Mouse (Mus musculus) lung, embryonic 15.5 days (tissue): ENCODE data around the gene Myh2. TPM values are rescaled to one million over a fixed set of nuclear protein-coding genes. Genes with fewer than 3 reads are reported as not detected.

ENCODE experiments used
- ATAC-seq: fragments of 200-750 bp; cut with Nextera tagmentation; 2 replicates; pipeline ENCODE4 v1.8.0; 2017; ENCODE audit warnings: moderate number of reproducible peaks, borderline replicate concordance; ENCODE audit not compliant: low FRiP score, low TSS enrichment; ENCODE audit errors: extremely low read depth
- H3K27ac ChIP-seq: fragments of 300-500 bp; sonication (generic); 2 replicates; pipeline ENCODE4 v1.5.1; 2015; ENCODE audit warnings: moderate library complexity, mild to moderate bottlenecking, inconsistent platforms
- H3K27me3 ChIP-seq: fragments of 300-500 bp; sonication (generic); 2 replicates; pipeline ENCODE4 v1.6.1; 2015; ENCODE audit warnings: inconsistent platforms
- H3K36me3 ChIP-seq: fragments of 300-500 bp; sonication (generic); 2 replicates; pipeline ENCODE4 v1.6.1; 2015; ENCODE audit warnings: inconsistent platforms
- H3K4me1 ChIP-seq: fragments of 300-500 bp; sonication (generic); 2 replicates; pipeline ENCODE4 v1.6.1; 2015; ENCODE audit warnings: inconsistent platforms
- H3K4me2 ChIP-seq: fragments of 300-500 bp; sonication (generic); 2 replicates; pipeline ENCODE4 v1.6.1; 2015; ENCODE audit warnings: inconsistent platforms, mild to moderate bottlenecking, moderate library complexity
- H3K4me3 ChIP-seq: fragments of 300-500 bp; sonication (generic); 2 replicates; pipeline ENCODE4 v1.5.1; 2015; ENCODE audit warnings: mild to moderate bottlenecking, inconsistent platforms
- H3K9ac ChIP-seq: fragments of 300-500 bp; sonication (generic); 2 replicates; pipeline ENCODE4 v1.6.1; 2015; ENCODE audit warnings: inconsistent platforms
- H3K9me3 ChIP-seq: fragments of 300-500 bp; sonication (generic); 2 replicates; pipeline ENCODE4 v1.6.1; 2016; ENCODE audit warnings: inconsistent platforms
- WGBS: fragments of 180-500 bp; shearing (Covaris S2); methylation state at CpG from one replicate; pipeline ENCODE4 v1.1.7; 2015; 5-methylcytosine and 5-hydroxymethylcytosine counted together
- polyA plus RNA-seq: library from polyadenylated mRNA; unstranded; fragments of >200 nt; fragmentation: Nextera tagmentation; extraction: Ambion mirVana; gene quantifications from 2 replicates; pipeline ENCODE4 v1.2.1, GENCODE M21; 2015

Gene Myh2
- polyA plus RNA-seq, 1 experiment from 2014 or later, result not detected

DNA sequence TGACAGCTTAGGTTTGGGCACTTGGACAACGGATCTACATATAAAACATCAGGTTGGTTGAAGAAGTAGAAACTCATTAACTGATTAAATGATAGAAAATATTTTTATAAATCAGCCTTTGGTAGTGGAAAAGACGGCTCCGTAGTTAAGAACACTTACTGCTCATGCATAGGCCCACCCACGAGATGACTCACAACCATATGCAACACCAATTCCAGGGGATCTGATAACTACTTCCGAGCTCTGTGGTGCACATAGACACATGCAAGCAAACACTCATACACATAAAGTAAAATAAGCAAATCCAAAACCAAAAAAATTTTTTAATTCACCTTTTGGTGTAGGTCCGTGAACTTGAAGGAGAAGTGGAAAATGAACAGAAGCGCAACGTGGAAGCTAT lies 51.0 kb downstream of the Myh2 start:
- no peaks in the 10 kb centered on the region for H3K36me3 ChIP-seq
- no peaks in the 10 kb centered on the region for H3K9me3 ChIP-seq
- no peaks in the 10 kb centered on the region for H3K4me1 ChIP-seq
- no peak overlapping the region for H3K4me3 ChIP-seq
- 83% methylated on average over 8 of the region's 8 CpGs for WGBS
- H3K27me3 ChIP-seq, result no peaks in the 10 kb centered on the region
- H3K9ac ChIP-seq, result no peak overlapping the region
- no peak overlapping the region for H3K27ac ChIP-seq
- no peak for ATAC-seq
- no peak overlapping the region for H3K4me2 ChIP-seq

DNA sequence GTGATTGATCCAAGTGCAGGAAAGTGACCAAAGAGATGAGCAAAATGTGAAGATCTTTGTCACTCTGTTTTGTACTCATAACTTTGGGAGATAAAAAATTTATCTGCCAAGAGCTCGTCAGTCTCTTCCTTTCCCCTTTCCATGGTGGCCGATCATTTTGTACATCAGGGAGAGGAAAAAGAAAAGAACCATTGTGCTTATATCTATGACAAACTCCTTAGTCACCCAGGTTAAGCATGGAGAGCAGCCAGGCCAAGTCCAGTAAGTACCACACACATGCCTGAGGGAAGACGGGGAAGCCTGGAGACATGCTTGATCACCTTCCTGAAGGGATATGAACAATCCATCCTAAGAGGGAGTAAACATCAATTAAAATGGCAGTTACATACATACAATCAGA lies 53.6 kb downstream of the Myh2 start:
- Histone ChIP-seq H3K9ac (no peak overlapping the region), H3K4me3 (no peak overlapping the region), H3K9me3 (no peaks in the 10 kb centered on the region), H3K27ac (no peak overlapping the region), H3K27me3 (no peaks in the 10 kb centered on the region), H3K4me2 (no peak overlapping the region), H3K36me3 (no peaks in the 10 kb centered on the region), H3K4me1 (no peaks in the 10 kb centered on the region)
- WGBS, result 70% methylated on average over 3 of the region's 3 CpGs
- ATAC-seq, result no peak

DNA sequence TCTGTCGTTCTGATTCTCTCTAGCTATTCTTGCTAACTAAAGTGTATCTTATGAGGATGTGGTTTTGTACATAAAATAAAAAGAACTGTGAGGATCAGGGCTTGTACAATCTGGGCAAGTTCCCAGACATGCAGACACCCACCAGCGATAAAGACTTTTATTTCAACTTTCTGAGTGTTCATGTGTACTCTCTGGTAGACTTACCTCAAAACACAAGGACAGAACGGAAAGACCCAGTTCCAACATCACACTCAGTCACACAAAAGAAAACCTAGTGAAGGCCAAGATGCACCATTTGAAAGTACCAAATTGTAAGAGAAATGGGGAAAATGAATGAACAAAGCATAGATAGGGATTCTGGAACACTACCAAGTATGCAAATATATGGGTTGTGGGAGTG lies 57.9 kb downstream of the Myh2 start:
- no peaks in the 10 kb centered on the region for H3K27me3 ChIP-seq
- H3K27ac ChIP-seq, result no peak overlapping the region
- no peak for ATAC-seq
- 65% methylated on average over 3 of the region's 3 CpGs for whole genome bisulfite sequencing
- no peak overlapping the region for H3K4me2 ChIP-seq
- H3K36me3 ChIP-seq, result no peaks in the 10 kb centered on the region
- no peaks in the 10 kb centered on the region for H3K9me3 ChIP-seq
- no peak overlapping the region for H3K4me3 ChIP-seq
- H3K4me1 ChIP-seq, result no peaks in the 10 kb centered on the region
- H3K9ac ChIP-seq, result no peak overlapping the region

DNA sequence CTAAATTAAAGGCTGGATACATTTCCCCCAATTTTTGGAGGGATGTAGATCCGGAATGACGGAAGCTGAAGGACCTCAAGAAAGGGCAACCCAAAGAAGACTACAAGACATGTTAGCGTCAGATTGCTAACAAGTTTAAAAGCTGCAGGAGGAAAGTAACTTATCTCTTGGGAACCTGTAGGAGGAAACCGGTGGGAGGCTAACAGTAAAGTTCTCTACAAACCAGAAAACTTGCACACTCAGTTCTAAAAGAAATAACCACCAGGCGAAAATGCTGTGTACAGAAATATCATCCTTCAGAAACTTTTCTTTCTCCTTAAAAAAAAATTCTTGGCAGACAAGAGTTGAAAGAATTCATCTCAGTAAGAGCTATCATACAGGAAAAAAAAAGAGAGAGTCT lies 58.3 kb downstream of the Myh2 start:
- Histone ChIP-seq H3K4me1 (no peaks in the 10 kb centered on the region), H3K4me3 (no peak overlapping the region), H3K9me3 (no peaks in the 10 kb centered on the region), H3K27ac (no peak overlapping the region), H3K27me3 (no peaks in the 10 kb centered on the region), H3K4me2 (no peak overlapping the region), H3K36me3 (no peaks in the 10 kb centered on the region), H3K9ac (no peak overlapping the region)
- no peak for ATAC-seq
- 63% methylated on average over 5 of the region's 5 CpGs for WGBS

DNA sequence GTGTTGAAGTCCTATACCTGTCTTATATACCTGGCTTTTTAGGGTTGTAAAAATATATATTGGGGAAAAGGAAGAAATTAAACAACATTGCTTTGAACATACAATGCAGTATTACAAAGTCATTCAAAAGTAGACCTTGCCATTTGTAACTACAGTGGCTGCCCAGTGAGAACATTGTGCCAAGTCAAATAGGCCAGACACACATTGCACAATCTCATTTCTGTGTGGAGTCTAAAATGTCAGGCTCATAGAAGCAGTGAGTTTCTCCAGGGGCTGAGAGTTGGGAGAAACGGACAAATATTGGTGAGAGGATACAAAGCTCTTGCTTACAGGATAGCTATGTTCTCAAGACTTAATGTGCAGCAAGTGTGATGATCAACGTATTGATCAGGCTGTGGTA lies 59.1 kb downstream of the Myh2 start:
- whole genome bisulfite sequencing, result 74% methylated on average over 2 of the region's 2 CpGs

DNA sequence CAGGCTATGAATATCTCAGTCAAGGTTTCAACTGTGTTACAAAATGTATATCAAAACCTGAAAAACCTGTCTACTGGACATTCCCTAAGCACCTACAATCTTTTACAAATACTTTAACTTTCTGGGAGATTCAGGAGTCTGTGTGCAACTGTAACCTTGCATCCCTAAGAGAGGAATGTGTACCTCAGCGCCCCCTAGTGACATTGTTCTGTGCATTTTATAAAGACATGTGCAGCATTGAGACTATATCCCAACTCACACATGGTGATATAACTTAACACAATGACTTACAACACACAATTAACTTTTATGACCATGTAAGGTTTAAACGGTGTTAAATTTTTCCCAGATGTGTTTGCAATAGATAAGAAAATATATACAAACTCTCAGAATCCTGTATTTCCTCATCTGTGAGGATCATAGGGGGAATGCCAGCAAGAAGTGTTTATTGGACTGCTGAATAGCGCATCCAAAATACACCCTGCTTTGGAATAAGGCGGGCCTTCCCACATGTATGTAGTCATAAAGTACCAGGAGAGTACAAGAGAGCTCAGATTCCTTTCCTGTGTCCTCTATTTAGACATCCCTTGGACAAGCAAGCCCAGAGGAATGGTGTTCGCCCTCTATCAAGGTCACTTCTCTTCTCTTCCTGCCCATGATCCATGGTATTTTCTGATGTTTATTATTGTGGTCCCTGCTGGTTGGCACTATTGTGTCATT lies 65.0 kb downstream of the Myh2 start:
- 54% methylated on average over 5 of the region's 5 CpGs for WGBS

More for the DNA sequence above, 59.1 kb downstream of the Myh2 start:
- H3K4me1 ChIP-seq, result no peaks in the 10 kb centered on the region
- ATAC-seq, result no peak
- H3K4me2 ChIP-seq, result no peak overlapping the region
- H3K4me3 ChIP-seq, result no peak overlapping the region
- no peak overlapping the region for H3K27ac ChIP-seq
- H3K27me3 ChIP-seq, result no peaks in the 10 kb centered on the region
- H3K9ac ChIP-seq, result no peak overlapping the region
- H3K36me3 ChIP-seq, result no peaks in the 10 kb centered on the region
- H3K9me3 ChIP-seq, result no peaks in the 10 kb centered on the region

DNA sequence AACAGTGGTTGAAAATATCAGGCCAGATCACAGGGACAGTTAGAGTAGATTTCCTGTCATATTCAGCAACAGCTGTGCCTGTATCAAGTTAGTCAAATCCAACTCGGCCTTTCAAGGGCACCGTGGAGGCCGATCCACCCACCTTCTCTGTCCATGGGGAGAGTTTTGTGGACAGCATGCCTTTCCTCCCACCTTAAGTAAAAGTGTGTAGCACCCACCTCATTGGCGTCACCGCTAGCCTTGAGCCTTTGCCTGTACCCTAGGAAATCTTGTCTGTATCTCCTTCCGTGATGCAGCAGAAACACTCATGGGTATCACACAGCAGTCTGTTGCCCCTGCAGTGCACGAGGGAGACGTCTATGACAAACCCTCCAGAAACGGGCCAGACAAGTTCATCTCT lies 66.0 kb downstream of the Myh2 start:
- H3K27ac ChIP-seq, result no peak overlapping the region
- no peak overlapping the region for H3K4me3 ChIP-seq
- no peak overlapping the region for H3K4me2 ChIP-seq
- H3K27me3 ChIP-seq, result no peaks in the 10 kb centered on the region
- H3K4me1 ChIP-seq, result no peaks in the 10 kb centered on the region
- ATAC-seq, result no peak
- no peaks in the 10 kb centered on the region for H3K9me3 ChIP-seq
- no peak overlapping the region for H3K9ac ChIP-seq
- H3K36me3 ChIP-seq, result no peaks in the 10 kb centered on the region
- 77% methylated on average over 9 of the region's 9 CpGs for WGBS

More for the DNA sequence above, 65.0 kb downstream of the Myh2 start:
- H3K4me3 ChIP-seq, result no peak overlapping the region
- H3K9ac ChIP-seq, result no peak overlapping the region
- no peaks in the 10 kb centered on the region for H3K4me1 ChIP-seq
- H3K36me3 ChIP-seq, result no peaks in the 10 kb centered on the region
- no peak for ATAC-seq
- H3K4me2 ChIP-seq, result no peak overlapping the region
- H3K27me3 ChIP-seq, result no peaks in the 10 kb centered on the region
- H3K9me3 ChIP-seq, result no peaks in the 10 kb centered on the region
- H3K27ac ChIP-seq, result no peak overlapping the region

DNA sequence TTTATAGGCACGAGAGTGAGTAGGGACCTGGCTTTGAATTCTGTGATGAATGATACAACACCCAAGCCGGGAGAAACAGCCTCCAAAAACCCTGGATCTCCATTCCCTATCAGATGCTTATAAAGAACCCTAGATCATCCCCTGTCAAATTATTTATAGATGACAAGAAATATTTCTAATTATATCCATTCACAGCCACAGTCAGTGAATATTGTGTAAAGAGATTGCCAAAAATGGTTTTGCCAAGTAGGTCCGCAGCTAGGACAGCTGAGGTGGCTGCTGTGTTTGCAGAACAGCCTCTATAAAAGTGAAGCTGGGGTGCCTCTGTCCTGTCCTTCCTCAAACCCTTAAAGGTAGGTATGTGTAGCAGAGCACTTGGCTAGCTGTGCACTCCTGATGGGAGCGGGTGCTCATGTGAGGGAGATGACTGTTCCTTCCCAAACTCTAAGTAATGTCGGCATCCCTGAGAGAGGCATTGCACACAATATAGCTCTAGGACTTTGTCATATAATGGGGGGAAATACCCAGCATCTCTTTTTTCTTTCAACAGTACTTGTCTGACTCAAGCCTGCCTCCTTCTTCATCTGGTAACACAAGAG lies 66.8 kb downstream of the Myh2 start, which contains the start of gene Myh4:
Gene Myh4 (plus strand): TSS at position 549 of the 599 bp plus-strand sequence.
- no peaks in the 10 kb centered on the region for H3K36me3 ChIP-seq
- H3K27me3 ChIP-seq, result no peaks in the 10 kb centered on the region
- no peaks in the 10 kb centered on the region for H3K4me1 ChIP-seq
- H3K4me2 ChIP-seq, result no peak within 1 kb of the TSS
- WGBS, result 68% methylated on average over 5 of the region's 5 CpGs
- H3K9me3 ChIP-seq, result no peaks in the 10 kb centered on the region
- ATAC-seq, result no peak
- H3K4me3 ChIP-seq, result no peak within 1 kb of the TSS
- no peak within 1 kb of the TSS for H3K27ac ChIP-seq
- H3K9ac ChIP-seq, result no peak within 1 kb of the TSS

DNA sequence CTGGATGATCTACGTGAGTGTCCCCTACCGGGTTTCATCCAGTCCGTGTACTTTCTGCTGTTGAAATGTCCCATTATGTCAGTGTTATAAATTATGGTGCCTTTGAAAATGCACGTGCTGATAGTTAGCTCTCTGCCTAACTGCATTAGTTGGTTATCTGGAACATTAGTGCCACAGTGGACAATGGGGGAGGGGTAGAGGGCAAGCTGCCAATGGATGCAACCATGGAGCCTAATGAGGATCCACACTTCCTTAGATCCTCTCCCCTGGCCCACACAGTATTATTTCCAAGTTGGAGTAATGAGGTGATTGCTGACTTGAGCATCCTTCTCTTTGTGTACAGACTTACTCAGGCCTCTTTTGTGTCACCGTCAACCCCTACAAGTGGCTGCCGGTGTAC lies 70.2 kb downstream of the Myh2 start:
- H3K36me3 ChIP-seq, result no peaks in the 10 kb centered on the region
- no peak overlapping the region for H3K27ac ChIP-seq
- no peak overlapping the region for H3K4me2 ChIP-seq
- ATAC-seq, result no peak
- WGBS, result 57% methylated on average over 6 of the region's 6 CpGs
- H3K27me3 ChIP-seq, result no peaks in the 10 kb centered on the region
- H3K4me3 ChIP-seq, result no peak overlapping the region
- H3K9me3 ChIP-seq, result no peaks in the 10 kb centered on the region
- no peak overlapping the region for H3K9ac ChIP-seq
- H3K4me1 ChIP-seq, result no peaks in the 10 kb centered on the region

Other genes with a start within 250 kb of the Myh2 start
- not detected in 2 replicates for gene Tmem238l, start 214.4 kb upstream of the Myh2 start, polyA plus RNA-seq
- gene Tmem220, start 145.9 kb upstream of the Myh2 start, polyA plus RNA-seq, result 1.8 and 2.2 TPM in 2 replicates
- 25.7 and 28.5 TPM in 2 replicates for gene Adprm, start 118.4 kb upstream of the Myh2 start, polyA plus RNA-seq
- gene Sco1, start 118.4 kb upstream of the Myh2 start, polyA plus RNA-seq, result 17.2 TPM in 2 replicates
- gene Myh3, start 92.7 kb upstream of the Myh2 start, polyA plus RNA-seq, result 0.59 and 1.9 TPM in 2 replicates
- gene Myh1, start 29.0 kb downstream of the Myh2 start, polyA plus RNA-seq, result 0.09 and 0.10 TPM in 2 replicates
- gene Myh4, start 67.0 kb downstream of the Myh2 start, polyA plus RNA-seq, result 0.02 TPM in 1 of 2 replicates, not detected in the other
- 0.39 and 2.3 TPM in 2 replicates for gene Myh8, start 106.1 kb downstream of the Myh2 start, polyA plus RNA-seq
- 0.07 and 0.38 TPM in 2 replicates for gene Myh13, start 150.6 kb downstream of the Myh2 start, polyA plus RNA-seq